Mouse (Mus musculus) erythroblast, embryonic 14.5 days (primary cell): Measurements from ENCODE around the gene Rpl35. TPM values are rescaled to one million over a fixed set of nuclear protein-coding genes. Genes with fewer than 3 reads are reported as not detected.
"Not testable (repeated sequence)": the region's sequence is repeated elsewhere in the genome, so short reads cannot be mapped to it uniquely, and the experiment has no call there.

ENCODE experiments used
- H3K27me3 ChIP-seq: 2 replicates; pipeline ENCODE4 v1.6.1; 2012; ENCODE audit warnings: inconsistent platforms; ENCODE audit not compliant: control insufficient read depth
- H3K36me3 ChIP-seq: 2 replicates; pipeline ENCODE4 v1.6.1; 2012; ENCODE audit warnings: mild to moderate bottlenecking, inconsistent platforms; ENCODE audit not compliant: control insufficient read depth
- H3K4me1 ChIP-seq: 2 replicates; pipeline ENCODE4 v1.6.1; 2012; ENCODE audit warnings: inconsistent platforms; ENCODE audit not compliant: control insufficient read depth
- H3K4me3 ChIP-seq: replicated peaks from 2 replicates; pipeline ENCODE3; 2012; ENCODE audit warnings: moderate library complexity, mild to moderate bottlenecking, inconsistent platforms
- H3K9me3 ChIP-seq: 2 replicates; pipeline ENCODE4 v1.6.1; 2012; ENCODE audit warnings: low read length, inconsistent platforms, mixed read lengths; ENCODE audit not compliant: control insufficient read depth
- GATA1 ChIP-seq: IDR thresholded peaks from 2 replicates; pipeline ENCODE4 v1.6.1; 2012; ENCODE audit warnings: low read length, inconsistent platforms, mixed read lengths
- TAL1 ChIP-seq: IDR thresholded peaks from 3 replicates; pipeline ENCODE4 v1.6.1; 2012; ENCODE audit warnings: low read length, inconsistent platforms, mixed read lengths
- polyA plus RNA-seq: library from polyadenylated mRNA; stranded (reverse); fragments of >175 nt; gene quantifications from 2 replicates; pipeline ENCODE4 v1.2.3, GENCODE M21; 2012

The Rpl35 gene
- 34.7 TPM in 2 replicates for polyA plus RNA-seq

DNA sequence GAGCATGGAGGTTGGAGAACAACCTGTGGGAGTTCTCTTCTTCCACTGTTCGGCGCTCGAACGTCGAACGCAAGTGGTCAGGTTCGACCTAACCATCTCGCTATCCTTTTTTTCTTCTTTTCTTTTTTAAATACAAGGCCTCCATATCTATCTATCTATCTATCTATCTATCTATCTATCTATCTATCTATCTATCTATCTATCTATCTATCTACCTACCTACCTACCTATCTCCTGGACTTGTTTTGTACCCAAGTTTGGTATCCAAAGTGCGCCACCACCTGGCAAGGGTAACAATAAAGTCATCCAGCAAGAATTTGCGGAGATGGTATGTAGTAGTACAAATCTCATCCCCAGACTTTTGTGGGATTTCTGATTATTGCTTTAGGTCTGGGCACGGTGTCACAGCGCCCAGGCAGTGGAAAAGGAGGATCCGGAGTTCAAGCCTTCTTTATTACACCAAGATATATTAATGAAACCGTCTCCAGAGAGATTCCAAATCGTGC, at the start of gene Rpl35:
Gene Rpl35, minus strand, starts transcription at position 51 of the 506 bp plus-strand sequence.
- Histone ChIP-seq H3K9me3 (no peaks in the 10 kb centered on the region), H3K27me3 (no peaks in the 10 kb centered on the region), H3K4me3 (peak within 1 kb of the TSS; percentile 93), H3K36me3 (peaks cover 46% of the 10 kb centered on the region), H3K4me1 (peaks cover 75% of the 10 kb centered on the region)
- TF ChIP-seq GATA1 (no peak), TAL1 (no peak)

DNA sequence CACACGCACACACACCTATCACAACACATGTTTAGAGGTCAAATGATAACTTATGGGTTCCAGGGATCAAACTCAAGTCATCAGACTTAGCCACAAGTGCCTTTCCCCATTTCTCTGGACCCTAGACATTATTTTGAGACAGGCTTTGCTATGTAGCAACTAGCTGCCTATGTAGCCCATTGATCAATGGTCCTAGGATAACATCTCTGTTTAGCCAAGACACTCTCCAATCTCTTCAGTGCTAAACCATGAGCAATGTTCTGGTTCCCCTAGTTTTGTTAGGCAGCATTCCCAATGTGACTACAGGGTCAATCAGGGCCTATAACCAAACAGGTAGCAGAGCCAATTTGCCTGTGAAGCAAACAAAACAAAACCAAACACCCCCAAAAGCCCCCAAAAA, 43.1 kb upstream of the Rpl35 start:
- no peak for TF ChIP-seq GATA1
- no peak for TF ChIP-seq TAL1
- H3K36me3 ChIP-seq = peaks cover 93% of the 10 kb centered on the region
- no peaks in the 10 kb centered on the region for H3K27me3 ChIP-seq
- no peak overlapping the region for H3K4me3 ChIP-seq
- H3K4me1 ChIP-seq = no peaks in the 10 kb centered on the region
- H3K9me3 ChIP-seq = no peaks in the 10 kb centered on the region

DNA sequence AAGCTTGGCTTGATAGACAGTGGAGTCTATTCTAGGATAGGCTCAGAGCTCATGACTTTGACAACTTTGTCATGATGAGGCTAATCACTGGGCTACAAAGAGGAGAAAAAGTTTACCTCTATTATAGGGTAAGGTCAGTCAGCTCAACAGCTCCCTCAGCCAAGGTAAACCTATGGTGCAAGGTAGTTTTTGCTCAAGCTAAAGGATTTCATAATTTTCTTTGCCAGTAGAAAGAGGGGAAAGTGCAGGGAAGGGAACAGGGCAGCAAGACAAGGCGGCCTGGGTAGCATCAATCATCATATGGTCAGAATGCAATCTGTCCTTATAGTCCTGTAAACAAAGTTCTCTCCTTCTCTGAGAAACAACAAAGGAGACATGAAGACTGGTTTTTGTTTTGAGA, 34.8 kb upstream of the Rpl35 start:
- TF ChIP-seq TAL1 (no peak), GATA1 (no peak)
- H3K36me3 ChIP-seq = peaks cover 87% of the 10 kb centered on the region
- no peaks in the 10 kb centered on the region for H3K9me3 ChIP-seq
- H3K27me3 ChIP-seq = no peaks in the 10 kb centered on the region
- no peak overlapping the region for H3K4me3 ChIP-seq
- no peaks in the 10 kb centered on the region for H3K4me1 ChIP-seq

DNA sequence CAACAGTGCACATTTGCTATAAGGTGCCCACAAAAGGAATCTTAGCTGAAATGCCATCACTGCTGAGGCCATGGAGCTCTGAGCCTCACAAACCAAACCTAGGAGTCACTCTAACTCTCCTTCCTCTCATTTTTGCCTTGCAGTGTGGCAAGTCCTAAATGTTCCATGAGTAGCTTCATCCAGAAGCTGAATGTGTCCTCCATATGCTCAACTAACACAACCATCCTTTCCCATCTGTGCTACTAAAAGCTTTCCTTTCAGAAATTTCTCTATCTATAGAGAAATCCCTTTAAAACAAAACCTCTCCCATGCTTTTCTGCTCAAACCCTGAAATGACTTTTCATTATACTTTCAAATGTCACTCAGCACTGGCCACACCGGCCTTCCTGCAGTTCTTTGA, 26.2 kb upstream of the Rpl35 start:
- H3K4me1 ChIP-seq = peaks cover 5% of the 10 kb centered on the region
- no peak overlapping the region for H3K4me3 ChIP-seq
- no peaks in the 10 kb centered on the region for H3K9me3 ChIP-seq
- no peaks in the 10 kb centered on the region for H3K27me3 ChIP-seq
- peaks cover 82% of the 10 kb centered on the region for H3K36me3 ChIP-seq
- TF ChIP-seq TAL1 (no peak), GATA1 (no peak)

DNA sequence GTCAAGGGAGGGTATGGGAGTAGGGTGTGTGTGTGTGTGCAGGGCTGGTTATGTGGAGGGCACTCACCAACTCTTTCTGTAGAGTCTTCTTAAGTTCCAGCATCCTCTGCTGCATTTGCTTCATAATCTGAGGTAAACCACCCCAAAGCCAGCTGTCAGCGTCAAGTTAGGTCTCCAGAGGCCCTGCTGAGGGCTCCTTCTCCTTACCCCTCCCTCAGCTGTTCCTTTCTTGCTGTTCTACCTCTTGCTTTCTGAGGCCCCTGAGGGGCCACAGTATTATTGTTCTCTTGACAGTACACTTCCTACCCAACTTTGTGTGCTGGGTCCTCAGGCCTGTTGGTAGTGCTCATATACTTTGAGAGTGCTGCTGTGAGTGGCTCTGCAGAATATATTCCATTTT, 14.6 kb upstream of the Rpl35 start:
- Histone ChIP-seq H3K4me1 (no peaks in the 10 kb centered on the region), H3K27me3 (no peaks in the 10 kb centered on the region), H3K4me3 (no peak overlapping the region), H3K9me3 (no peaks in the 10 kb centered on the region), H3K36me3 (peaks cover 92% of the 10 kb centered on the region)
- no peak for TF ChIP-seq GATA1
- TF ChIP-seq TAL1 = no peak

DNA sequence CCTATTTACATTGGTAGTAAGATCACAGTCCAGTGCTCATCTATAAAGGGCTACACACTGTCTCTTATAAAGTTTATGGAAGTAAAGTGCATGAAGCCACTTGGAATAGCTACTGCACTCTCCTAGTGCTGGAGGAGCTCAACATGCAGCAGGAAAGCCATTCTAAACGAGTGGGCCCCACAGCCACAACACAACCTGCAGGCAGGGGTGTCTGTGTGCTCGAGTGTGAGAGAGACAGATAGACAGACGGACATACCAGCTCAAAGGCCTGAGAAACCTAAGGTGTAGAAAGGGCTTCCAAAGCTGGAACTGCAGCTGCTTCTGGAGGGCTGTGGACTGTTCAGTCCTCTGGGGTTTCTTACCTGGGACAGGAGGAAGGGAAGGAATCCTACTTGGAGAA, 11.2 kb upstream of the Rpl35 start:
- Histone ChIP-seq H3K9me3 (no peaks in the 10 kb centered on the region), H3K4me1 (peaks cover 12% of the 10 kb centered on the region), H3K4me3 (no peak overlapping the region), H3K36me3 (peaks cover 96% of the 10 kb centered on the region), H3K27me3 (no peaks in the 10 kb centered on the region)
- TF ChIP-seq GATA1 (no peak), TAL1 (no peak)

DNA sequence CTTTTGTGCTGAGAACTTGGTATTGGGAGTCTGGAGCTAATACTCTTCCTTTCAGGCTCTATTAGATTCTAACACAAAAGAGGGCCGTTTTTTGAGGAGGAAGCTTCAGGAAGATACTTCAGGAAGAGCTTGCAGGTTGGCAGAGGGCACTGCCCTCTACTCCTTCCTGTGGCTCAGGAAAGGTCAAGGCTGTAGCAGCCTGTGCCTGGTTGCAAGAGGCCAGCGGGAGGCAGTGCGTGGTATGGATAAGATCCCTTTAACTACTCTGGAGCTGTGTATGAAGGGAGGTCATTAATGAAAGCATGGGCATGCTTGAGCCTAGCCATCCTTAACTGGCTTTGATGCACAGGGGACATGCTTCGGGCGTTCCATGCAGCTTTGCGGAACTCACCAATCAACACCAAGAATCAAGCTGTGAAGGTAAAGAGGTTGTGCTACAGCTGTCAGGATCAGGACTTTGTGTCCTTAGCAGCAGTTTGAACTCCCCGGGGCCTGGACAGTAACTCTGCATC, 7.4 kb upstream of the Rpl35 start:
- Histone ChIP-seq H3K4me1 (peaks cover 40% of the 10 kb centered on the region), H3K9me3 (no peaks in the 10 kb centered on the region), H3K4me3 (no peak overlapping the region), H3K27me3 (no peaks in the 10 kb centered on the region), H3K36me3 (peaks cover 80% of the 10 kb centered on the region)
- TF ChIP-seq GATA1 (no peak), TAL1 (no peak)

DNA sequence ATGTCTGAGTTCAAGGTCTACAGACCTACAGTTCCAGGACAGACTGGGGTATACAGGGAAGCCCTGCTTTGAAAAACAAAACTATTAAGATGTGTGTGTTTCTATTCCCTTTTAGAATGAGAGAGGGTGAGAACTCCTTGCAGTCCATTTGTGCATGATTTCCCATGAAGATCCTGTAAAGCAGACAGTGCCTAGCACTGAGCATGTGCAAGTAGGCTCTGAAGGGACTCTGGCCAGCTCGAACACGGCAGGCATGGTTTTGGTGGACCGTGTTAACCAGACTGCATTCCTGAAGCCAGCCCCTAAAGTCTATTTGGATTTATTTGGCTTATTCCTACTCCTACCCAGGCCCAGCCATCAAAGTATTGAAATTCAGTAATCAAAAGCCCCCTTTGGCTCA, 6.5 kb upstream of the Rpl35 start:
- no peak for TF ChIP-seq TAL1
- TF ChIP-seq GATA1 = no peak
- peaks cover 47% of the 10 kb centered on the region for H3K4me1 ChIP-seq
- no peaks in the 10 kb centered on the region for H3K27me3 ChIP-seq
- H3K9me3 ChIP-seq = no peaks in the 10 kb centered on the region
- peaks cover 71% of the 10 kb centered on the region for H3K36me3 ChIP-seq
- no peak overlapping the region for H3K4me3 ChIP-seq

DNA sequence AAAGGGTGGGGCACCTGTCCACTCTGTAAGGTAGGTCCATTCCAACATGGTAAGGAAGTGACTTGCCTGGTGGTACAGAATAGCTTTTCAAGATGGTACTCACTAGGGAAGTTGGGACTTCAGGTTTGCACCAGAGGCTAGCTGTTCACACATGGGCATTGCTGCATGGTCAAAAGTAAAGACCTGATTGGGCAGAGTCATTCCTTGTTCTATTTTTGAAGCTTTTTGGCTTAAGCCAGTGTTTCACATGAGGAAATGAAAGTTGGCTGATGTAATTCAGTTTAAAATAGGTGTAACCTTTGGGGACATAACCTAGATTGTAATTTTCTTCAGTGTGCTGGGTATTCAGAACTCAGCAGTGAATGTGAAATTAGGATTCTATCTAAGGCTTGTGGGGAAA, 5.8 kb upstream of the Rpl35 start:
- H3K4me1 ChIP-seq = peaks cover 54% of the 10 kb centered on the region
- H3K9me3 ChIP-seq = no peaks in the 10 kb centered on the region
- H3K27me3 ChIP-seq = no peaks in the 10 kb centered on the region
- H3K4me3 ChIP-seq = no peak overlapping the region
- peaks cover 64% of the 10 kb centered on the region for H3K36me3 ChIP-seq
- TF ChIP-seq TAL1 (no peak), GATA1 (no peak)

DNA sequence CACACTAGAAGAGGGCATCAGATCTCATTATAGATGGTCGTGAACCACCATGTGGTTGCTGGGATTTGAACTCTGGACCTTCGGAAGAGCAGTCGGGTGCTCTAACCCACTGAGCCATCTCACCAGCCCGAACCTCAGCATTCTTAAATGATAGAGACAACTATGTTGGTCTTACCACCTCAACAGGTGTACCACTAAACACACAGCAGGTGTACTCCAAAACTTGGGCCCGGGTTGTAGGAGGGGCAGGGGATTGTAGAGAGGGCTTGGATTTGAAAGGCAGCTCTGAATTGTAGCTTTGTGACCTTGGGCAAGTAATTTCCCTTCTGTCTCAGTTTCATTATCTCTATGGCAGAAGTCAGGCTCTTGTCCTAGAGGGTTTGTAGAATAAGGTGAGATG, 4.7 kb upstream of the Rpl35 start:
- not testable (repeated sequence) for H3K9me3 ChIP-seq, H3K27me3 ChIP-seq, H3K4me3 ChIP-seq
- Histone ChIP-seq H3K4me1 (peaks cover 63% of the 10 kb centered on the region), H3K36me3 (peaks cover 53% of the 10 kb centered on the region)
